Mouse (Mus musculus) retina, postnatal 1 day (tissue): ENCODE results near the gene Rccd1.

Experiments
- DNase-seq: peaks from one replicate; pipeline ENCODE4 v3.0.0-alpha.2; 2012

Gene Rccd1

GRCm38 (mm10) chr7:80297041-80297440 is 27.2 kb downstream of the Rccd1 start:
- no peak for DNase-seq

- DNase-seq: no peak
Observed at GRCm38 (mm10) chr7:80296462-80296861, 27.8 kb downstream of the Rccd1 start.

GRCm38 (mm10) chr7:80294764-80295648 is 29.2 kb downstream of the Rccd1 start:
- no peak for DNase-seq

GRCm38 (mm10) chr7:80294062-80294763 is 30.0 kb downstream of the Rccd1 start, which contains the start of gene Prc1:
Gene Prc1 (plus strand): TSS chr7:80294450.
- DNase-seq: peak; percentile 98

GRCm38 (mm10) chr7:80287736-80288135 is 36.5 kb downstream of the Rccd1 start:
- no peak for DNase-seq

GRCm38 (mm10) chr7:80285725-80286124 is 38.5 kb downstream of the Rccd1 start:
- DNase-seq: no peak

GRCm38 (mm10) chr7:80284391-80284790 is 39.9 kb downstream of the Rccd1 start:
- DNase-seq: no peak

GRCm38 (mm10) chr7:80283226-80283918 is 40.9 kb downstream of the Rccd1 start:
- DNase-seq: no peak

- no peak for DNase-seq
Observed at GRCm38 (mm10) chr7:80281646-80282045, 42.6 kb downstream of the Rccd1 start.

GRCm38 (mm10) chr7:80280998-80281397 is 43.3 kb downstream of the Rccd1 start:
- DNase-seq: no peak

- DNase-seq: no peak
Observed at GRCm38 (mm10) chr7:80280032-80280431, 44.2 kb downstream of the Rccd1 start.

GRCm38 (mm10) chr7:80276374-80276773 is 47.9 kb downstream of the Rccd1 start:
- DNase-seq: no peak

- DNase-seq: no peak
Observed at GRCm38 (mm10) chr7:80273456-80273855, 50.8 kb downstream of the Rccd1 start.

- DNase-seq: no peak
Observed at GRCm38 (mm10) chr7:80269751-80270255, 54.5 kb downstream of the Rccd1 start.

GRCm38 (mm10) chr7:80268897-80269750 is 55.1 kb downstream of the Rccd1 start, which contains the start of gene Vps33b:
Gene Vps33b (plus strand): TSS chr7:80269649.
- peak; percentile 98 for DNase-seq

GRCm38 (mm10) chr7:80267764-80268163 is 56.5 kb downstream of the Rccd1 start:
- DNase-seq: no peak

GRCm38 (mm10) chr7:80264606-80265005 is 59.6 kb downstream of the Rccd1 start:
- DNase-seq: no peak

GRCm38 (mm10) chr7:80261372-80261990 is 62.8 kb downstream of the Rccd1 start:
- no peak for DNase-seq

- peak; percentile 94 for DNase-seq
Observed at GRCm38 (mm10) chr7:80260625-80261371, 63.5 kb downstream of the Rccd1 start, which contains the start of gene Ngrn. Gene Ngrn (plus strand): TSS chr7:80261215.

GRCm38 (mm10) chr7:80257706-80258105 is 66.5 kb downstream of the Rccd1 start:
- no peak for DNase-seq

- no peak for DNase-seq
Observed at GRCm38 (mm10) chr7:80255981-80256380, 68.3 kb downstream of the Rccd1 start.
